Mouse (Mus musculus): ENCODE results near the gene Chst5. TPM values are rescaled to one million over a fixed set of nuclear protein-coding genes. Genes with fewer than 3 reads are reported as not detected.
"Not testable (repeated sequence)": the region's sequence is repeated elsewhere in the genome, so short reads cannot be mapped to it uniquely, and the experiment has no call there.

Chst5 gene
- polyA plus RNA-seq, 1 experiment, result 0.06 TPM

DNA sequence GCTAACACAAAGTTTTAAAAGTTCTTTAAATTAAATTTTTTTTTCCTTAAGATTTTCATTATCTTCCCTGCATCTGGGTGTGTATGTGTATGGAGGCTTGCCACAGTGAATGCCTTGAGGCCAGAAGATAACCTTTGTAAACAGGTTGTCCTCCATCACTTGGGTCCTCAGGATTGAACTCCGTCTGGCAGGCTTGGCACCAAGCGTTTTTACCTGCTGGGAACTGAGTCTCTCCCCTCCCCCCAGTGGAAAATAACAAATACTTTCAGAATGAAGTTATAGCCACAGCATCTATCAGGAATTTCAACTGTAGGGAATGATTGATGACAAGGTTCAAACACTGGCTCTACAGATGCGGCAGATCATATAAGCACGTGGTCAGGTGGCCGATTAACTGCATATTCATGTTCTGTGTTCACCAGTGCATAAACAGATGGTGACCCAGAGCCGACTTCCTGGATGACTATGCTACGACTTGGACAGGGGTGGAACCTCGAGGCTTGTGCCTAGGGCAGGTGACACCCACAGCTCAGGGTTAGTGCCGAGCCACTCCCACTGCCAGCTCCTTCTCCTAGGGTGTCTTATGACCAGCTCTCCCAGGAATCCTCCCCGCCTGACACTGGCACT, 29.4 kb upstream of the Chst5 start:
- Histone ChIP-seq H3K27me3 (replicated peaks; ENCODE audit: control insufficient read depth, insufficient read depth, low read length) (no peaks in the 10 kb centered on the region), H3K4me3 (ENCODE audit: insufficient read depth, low read depth, low read length) (peak overlapping the region; percentile 92), H3K27ac (ENCODE audit: insufficient read depth, low read depth, low read length) (peak overlapping the region; percentile 93; the same call in 1 of the 2 replicates), H3K36me3 (ENCODE audit: control insufficient read depth, insufficient read depth, low read length) (peaks cover 3% of the 10 kb centered on the region; the same call in 1 of the 2 replicates), H3K4me1 (ENCODE audit: control insufficient read depth, insufficient read depth, low read length) (peaks cover 3% of the 10 kb centered on the region; the same call in 1 of the 2 replicates)
- TF ChIP-seq CTCF (conservative IDR thresholded peaks at IDR 0.05; ENCODE audit: insufficient read depth, insufficient read length, low read depth, low read length), result no peak
- no peak for TF ChIP-seq POLR2A (IDR thresholded peaks at IDR 0.05; ENCODE audit: low read depth, low read length)
- DNase-seq, result peak; percentile 86
- 3% methylated on average over 10 of the region's 10 CpGs for WGBS

DNA sequence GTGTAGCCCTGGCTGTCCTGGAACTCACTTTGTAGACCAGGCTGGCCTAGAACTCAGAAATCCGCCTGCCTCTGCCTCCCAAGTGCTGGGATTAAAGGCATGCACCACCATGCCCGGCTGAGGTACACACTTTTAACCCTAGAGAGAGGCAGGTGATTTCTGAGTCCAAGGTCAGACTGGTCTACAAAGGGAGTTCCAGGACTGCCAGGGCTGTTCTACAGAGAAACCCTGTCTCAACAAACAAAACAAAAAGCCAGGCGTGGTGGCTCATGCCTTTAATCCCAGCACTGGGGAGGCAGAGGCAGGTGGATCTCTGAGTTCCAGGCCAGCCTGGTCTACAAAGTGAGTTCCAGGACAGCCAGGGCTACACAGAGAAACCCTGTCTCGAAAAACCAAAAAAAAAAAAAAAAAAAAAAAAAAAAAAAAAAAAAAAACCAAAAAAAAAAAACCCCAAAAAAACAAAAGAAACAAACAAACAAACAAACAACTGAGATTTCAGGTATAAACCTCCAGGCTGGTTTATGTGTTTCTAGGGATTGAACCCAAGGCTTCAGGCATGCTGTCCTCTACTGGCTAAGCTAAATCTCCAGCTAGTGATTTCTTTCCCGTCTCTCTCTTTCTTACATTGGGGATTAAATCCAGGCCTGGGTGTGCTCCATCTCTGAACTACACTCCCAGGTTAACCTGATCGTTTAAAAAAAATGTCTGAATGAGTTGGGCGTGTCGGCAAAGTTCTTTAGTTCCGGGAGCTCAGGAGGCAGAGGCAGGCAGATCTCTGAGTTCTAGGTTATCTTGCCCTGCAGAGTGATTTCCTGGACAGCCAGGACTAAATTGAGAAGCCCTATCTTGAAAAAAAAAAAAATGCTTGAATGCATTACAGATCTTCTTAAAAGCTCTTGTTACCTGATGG, 28.1 kb upstream of the Chst5 start:
- H3K27ac ChIP-seq (ENCODE audit: insufficient read depth, low read depth, low read length); H3K4me1 ChIP-seq (ENCODE audit: control insufficient read depth, insufficient read depth, low read length); DNase-seq; H3K4me3 ChIP-seq (ENCODE audit: insufficient read depth, low read depth, low read length); H3K36me3 ChIP-seq (ENCODE audit: control insufficient read depth, insufficient read depth, low read length); H3K27me3 ChIP-seq (replicated peaks; ENCODE audit: control insufficient read depth, insufficient read depth, low read length): not testable (repeated sequence)
- 89% methylated on average over 9 of the region's 9 CpGs for WGBS

DNA sequence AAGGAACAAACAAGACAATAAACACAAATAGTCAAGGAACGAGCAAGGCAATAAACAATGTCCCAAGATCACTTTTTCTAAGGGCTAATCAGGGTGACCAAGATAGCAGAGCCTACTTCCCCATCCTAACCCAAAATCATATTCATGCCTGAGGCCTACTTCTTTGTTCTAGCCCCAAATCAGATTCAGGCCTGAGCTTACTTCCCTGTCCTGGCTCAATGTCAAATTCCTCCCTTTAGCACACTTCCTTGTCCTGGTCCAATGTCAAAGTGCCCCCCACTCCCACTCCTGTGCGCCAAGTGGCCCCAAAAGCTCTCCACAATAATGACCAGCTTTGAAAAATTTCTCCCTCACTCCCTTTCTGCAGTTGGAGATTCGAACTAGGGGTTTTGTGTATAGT, 26.9 kb upstream of the Chst5 start:
- H3K4me3 ChIP-seq (ENCODE audit: insufficient read depth, low read depth, low read length), result no peak overlapping the region
- 70% methylated on average over 3 of the region's 3 CpGs for WGBS
- H3K27me3 ChIP-seq (replicated peaks; ENCODE audit: control insufficient read depth, insufficient read depth, low read length), result no peaks in the 10 kb centered on the region
- TF ChIP-seq POLR2A (IDR thresholded peaks at IDR 0.05; ENCODE audit: low read depth, low read length) (no peak), CTCF (conservative IDR thresholded peaks at IDR 0.05; ENCODE audit: insufficient read depth, insufficient read length, low read depth, low read length) (no peak)
- H3K27ac ChIP-seq (ENCODE audit: insufficient read depth, low read depth, low read length), result no peak overlapping the region
- peak; percentile 20 for DNase-seq
- peaks cover 6% of the 10 kb centered on the region; the same call in 1 of the 2 replicates for H3K4me1 ChIP-seq (ENCODE audit: control insufficient read depth, insufficient read depth, low read length)
- no peaks in the 10 kb centered on the region for H3K36me3 ChIP-seq (ENCODE audit: control insufficient read depth, insufficient read depth, low read length)

DNA sequence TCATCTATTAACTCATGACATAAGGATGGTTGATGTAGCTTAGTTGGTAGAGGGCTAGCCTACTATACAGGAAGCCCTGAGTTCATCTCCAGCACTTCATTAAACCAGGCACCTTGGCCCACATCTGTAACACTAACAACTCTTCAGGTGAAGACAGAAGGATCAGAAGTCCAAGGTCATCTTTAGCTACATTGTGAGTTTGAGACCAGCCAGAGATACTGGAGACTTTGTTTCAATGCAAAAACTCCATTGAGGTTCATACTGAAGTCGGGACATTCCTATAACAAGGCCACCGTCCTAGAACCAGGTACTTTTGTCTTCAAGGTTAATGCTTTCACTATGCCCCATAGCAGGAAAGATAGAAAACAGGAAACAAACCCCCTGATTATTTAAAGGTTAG, 24.0 kb upstream of the Chst5 start:
- no peak for DNase-seq
- no peak overlapping the region for H3K27ac ChIP-seq (ENCODE audit: insufficient read depth, low read depth, low read length)
- TF ChIP-seq POLR2A (IDR thresholded peaks at IDR 0.05; ENCODE audit: low read depth, low read length) (no peak), CTCF (conservative IDR thresholded peaks at IDR 0.05; ENCODE audit: insufficient read depth, insufficient read length, low read depth, low read length) (no peak)
- 80% methylated on average over 2 of the region's 2 CpGs for WGBS
- H3K4me1 ChIP-seq (ENCODE audit: control insufficient read depth, insufficient read depth, low read length), result 0 out of 2 replicates have a peak, but pooled peaks cover 3% of the 10 kb centered on the region
- H3K36me3 ChIP-seq (ENCODE audit: control insufficient read depth, insufficient read depth, low read length), result no peaks in the 10 kb centered on the region
- no peaks in the 10 kb centered on the region for H3K27me3 ChIP-seq (replicated peaks; ENCODE audit: control insufficient read depth, insufficient read depth, low read length)
- H3K4me3 ChIP-seq (ENCODE audit: insufficient read depth, low read depth, low read length), result no peak overlapping the region

DNA sequence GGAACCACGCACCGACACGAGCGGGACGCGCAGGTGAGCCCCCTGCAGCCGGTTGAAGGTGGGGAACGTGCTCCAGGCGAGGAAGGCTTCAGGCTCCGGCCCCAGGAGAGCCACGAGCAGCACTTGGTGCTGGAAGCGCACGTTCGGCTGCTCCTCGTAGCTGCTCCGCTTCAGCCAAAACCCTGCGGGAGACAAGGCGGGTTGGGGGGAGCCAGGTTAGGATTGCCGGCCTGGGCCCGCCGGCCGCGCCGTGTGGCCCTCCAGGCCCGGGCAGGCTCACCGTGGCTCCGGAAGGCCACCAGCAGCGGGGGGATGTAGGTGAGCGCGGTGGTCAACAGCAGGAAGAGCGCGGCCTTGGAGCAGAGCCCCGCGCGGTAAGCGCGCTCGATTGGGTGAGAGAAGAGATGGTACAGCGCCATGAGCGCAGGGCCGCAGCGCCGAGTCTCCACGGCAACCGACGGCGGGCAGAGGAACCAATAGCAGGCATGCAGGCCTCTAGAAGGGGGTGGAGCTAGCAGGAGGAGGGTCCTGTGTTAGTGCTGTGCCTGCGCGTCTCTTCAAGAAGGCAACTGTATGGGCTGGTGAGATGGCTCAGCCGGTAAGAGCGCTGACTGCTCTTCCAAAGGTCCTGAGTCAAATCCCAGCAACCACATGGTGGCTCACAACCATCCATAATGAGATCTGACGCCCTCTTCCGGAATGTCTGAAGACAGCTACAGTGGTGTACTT, 23.3 kb upstream of the Chst5 start, which contains the start of gene Tmem231:
Gene Tmem231 (minus strand): TSS at position 534 of the 729 bp plus-strand sequence.
- TF ChIP-seq POLR2A (IDR thresholded peaks at IDR 0.05; ENCODE audit: low read depth, low read length) (no peak), CTCF (conservative IDR thresholded peaks at IDR 0.05; ENCODE audit: insufficient read depth, insufficient read length, low read depth, low read length) (no peak)
- 0 out of 2 replicates have a peak, but pooled peaks cover 3% of the 10 kb centered on the region for H3K4me1 ChIP-seq (ENCODE audit: control insufficient read depth, insufficient read depth, low read length)
- DNase-seq, result peak; percentile 95
- H3K36me3 ChIP-seq (ENCODE audit: control insufficient read depth, insufficient read depth, low read length), result no peaks in the 10 kb centered on the region
- under 1% methylated on average over 53 of the region's 53 CpGs for WGBS
- peak within 1 kb of the TSS; percentile 62 for H3K4me3 ChIP-seq (ENCODE audit: insufficient read depth, low read depth, low read length)
- H3K27ac ChIP-seq (ENCODE audit: insufficient read depth, low read depth, low read length), result no peak within 1 kb of the TSS
- H3K27me3 ChIP-seq (replicated peaks; ENCODE audit: control insufficient read depth, insufficient read depth, low read length), result no peaks in the 10 kb centered on the region

DNA sequence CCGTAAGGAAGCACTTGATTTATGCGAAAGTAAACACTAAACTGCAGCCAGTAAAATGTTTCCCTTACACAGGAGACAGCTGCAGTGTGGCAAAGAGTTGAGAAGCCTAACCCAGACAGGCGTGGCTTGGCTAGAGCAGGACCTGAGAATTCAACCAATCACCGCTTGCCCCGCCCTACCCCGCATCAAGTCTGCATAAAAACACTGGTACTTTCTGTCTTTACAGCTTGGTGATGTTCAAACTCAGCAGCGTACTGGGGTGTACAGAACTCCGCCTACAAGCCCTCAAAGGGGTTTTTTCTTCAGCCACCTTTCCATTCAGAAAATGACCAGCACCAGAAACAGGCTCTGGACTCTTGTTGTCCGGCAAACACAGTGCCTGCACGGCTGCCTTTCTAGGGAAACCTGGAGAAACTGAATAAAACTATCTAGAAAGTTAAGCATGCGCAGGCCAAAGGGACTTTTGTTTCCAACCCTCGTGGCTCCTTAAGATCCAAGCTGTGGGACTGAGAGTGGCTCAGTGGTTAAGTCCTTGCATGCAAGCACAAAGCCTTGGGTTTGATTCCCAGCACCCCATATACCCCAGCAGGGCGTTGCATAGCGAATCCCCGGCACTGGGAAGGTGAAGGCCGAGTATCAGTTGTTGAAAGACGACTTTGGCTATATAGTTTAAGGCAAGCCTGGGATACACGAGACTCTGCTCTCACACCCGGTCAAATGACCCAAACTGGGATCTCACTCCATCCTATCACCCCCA, 22.5 kb upstream of the Chst5 start:
- peak; percentile 86 for DNase-seq
- WGBS, result 25% methylated on average over 19 of the region's 19 CpGs
- Histone ChIP-seq H3K36me3 (ENCODE audit: control insufficient read depth, insufficient read depth, low read length) (no peaks in the 10 kb centered on the region), H3K27ac (ENCODE audit: insufficient read depth, low read depth, low read length) (no peak overlapping the region), H3K27me3 (replicated peaks; ENCODE audit: control insufficient read depth, insufficient read depth, low read length) (no peaks in the 10 kb centered on the region), H3K4me1 (ENCODE audit: control insufficient read depth, insufficient read depth, low read length) (0 out of 2 replicates have a peak, but pooled peaks cover 3% of the 10 kb centered on the region), H3K4me3 (ENCODE audit: insufficient read depth, low read depth, low read length) (peak overlapping the region; percentile 62)
- TF ChIP-seq POLR2A (IDR thresholded peaks at IDR 0.05; ENCODE audit: low read depth, low read length) (no peak), CTCF (conservative IDR thresholded peaks at IDR 0.05; ENCODE audit: insufficient read depth, insufficient read length, low read depth, low read length) (no peak)

All from kidney, adult 2 months (tissue).